ENCODE assay signal across 22 mouse cellular contexts in the genomic region with DNA sequence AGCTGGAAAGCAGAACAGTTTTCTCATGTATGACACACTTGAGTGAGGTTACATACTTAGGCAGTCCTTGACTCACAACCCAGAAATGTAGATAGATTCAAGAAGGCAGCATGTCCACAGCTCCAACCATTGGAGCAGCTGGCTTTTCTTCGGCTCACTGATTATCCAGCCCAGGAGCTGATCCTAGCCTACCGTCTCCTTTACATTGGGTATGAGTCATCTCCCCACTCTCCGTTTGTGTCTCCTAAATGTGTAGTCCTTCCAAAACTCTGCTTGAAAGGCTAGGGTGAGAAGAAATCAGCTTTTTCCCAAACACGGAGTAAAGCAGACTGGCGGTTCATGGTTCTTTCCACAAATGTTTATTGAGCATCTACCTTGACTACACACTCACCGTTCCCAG. TPM values are rescaled to one million over a fixed set of nuclear protein-coding genes. Genes with fewer than 3 reads are reported as not detected.
"Had no signal": no experiment of that assay in that cellular context is flagged by ENCODE, and none has a peak within 500 bp of the region (broad histone marks: within the 10 kb centered on the region; RNA-seq: fewer than 3 reads in every experiment).

No protein-coding gene starts in this region.

- ATAC-seq: forebrain, embryonic 13.5 days; forebrain, embryonic 14.5 days; forebrain, embryonic 15.5 days; forebrain, embryonic 16.5 days; forebrain, postnatal 0 days had no signal

- DNase-seq: cerebellum, adult 8-10 months; cerebellum, adult 9-10 months; cerebellum, adult 9-11 months; cerebellum, postnatal 10 days; cerebellum, postnatal 14 days; cerebellum, postnatal 25 days; cerebellum, postnatal 36 days; embryo, embryonic 11 days; forebrain, postnatal 0 days; gastrocnemius, adult 2 months; gastrocnemius, postnatal 10 days; gastrocnemius, postnatal 14 days; gastrocnemius, postnatal 25 days; gastrocnemius, postnatal 36 days; heart, adult 11 months; heart, adult 18-20 months; heart, adult 2 months had no signal

RNA-seq across cellular contexts. Expression of a gene that starts 10.2 kb away (rescaled TPM):
- polyA plus RNA-seq: erythroblast, embryonic 14.5 days had no signal
